Mouse (Mus musculus): ENCODE measurements around the gene Grm8.

GRCm38 (mm10) chr6:27967037-27967436, 167.9 kb downstream of the Grm8 start:
- TF ChIP-seq CTCF (IDR thresholded peaks at IDR 0.05; ENCODE audit: low read depth, low read length) (no peak), POLR2AphosphoS5 (IDR thresholded peaks at IDR 0.05; ENCODE audit: insufficient replicate concordance, low read depth, low read length) (no peak), GATA1 (IDR thresholded peaks at IDR 0.05; ENCODE audit: borderline replicate concordance, low read length) (no peak)
